Mouse (Mus musculus): ENCODE data around the gene Gm525.

DNA sequence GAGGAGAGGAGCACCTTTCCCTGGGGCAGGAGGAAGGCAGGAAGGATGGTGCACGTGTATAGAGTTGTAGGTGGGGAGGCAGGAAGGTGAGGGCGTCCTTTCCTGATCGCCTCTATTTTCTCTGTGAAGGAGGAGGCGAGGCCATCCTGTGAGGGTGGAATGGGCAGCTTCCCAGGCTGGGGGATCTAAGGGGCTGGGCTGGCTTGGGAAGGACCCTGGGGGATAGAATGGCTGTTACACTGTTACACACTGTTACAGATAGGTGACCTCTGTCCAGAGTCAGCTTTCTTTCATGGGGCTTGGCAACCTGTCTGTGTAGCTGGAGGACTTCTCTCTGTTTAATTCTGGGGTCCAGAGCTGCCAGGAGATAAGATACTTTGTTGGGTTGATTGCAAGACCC, 57.2 kb downstream of the Gm525 start:
- TF ChIP-seq CTCF (IDR thresholded peaks at IDR 0.05 in 2 of 3, conservative IDR thresholded peaks at IDR 0.05 in 1 of 3; ENCODE audit: control insufficient read depth in 1 of 3, insufficient read depth in 1 of 3, low read depth in 2 of 3, low read length in 3 of 3, poor library complexity in 1 of 3, severe bottlenecking in 1 of 3) (no peak), SIN3A (IDR thresholded peaks at IDR 0.05; ENCODE audit: low read length) (no peak), ZC3H11A (IDR thresholded peaks at IDR 0.05; ENCODE audit: low read depth, low read length) (no peak), ZNF384 (IDR thresholded peaks at IDR 0.05; ENCODE audit: low read depth, low read length) (no peak)

Measured in MEL (cell line).